ENCODE assay signal across 8 mouse cellular contexts in genomic region chr7:114020704-114021093, GRCm38 (mm10).
DNase-seq lines count a peak whose midpoint lies in the region; ATAC-seq and TF ChIP-seq lines count a peak whose summit lies in the region.

No protein-coding gene starts in this region.

- no peaks in the 10 kb centered on the region for H3K36me3 ChIP-seq in ES-Bruce4 (ENCODE audit: control insufficient read depth, insufficient read depth, low read length, poor library complexity, severe bottlenecking)
- no peaks in the 10 kb centered on the region for H3K36me3 ChIP-seq in forebrain, embryonic 12.5 days (replicated peaks)
- no peaks in the 10 kb centered on the region for H3K36me3 ChIP-seq in liver, postnatal 0 days (replicated peaks; ENCODE audit: insufficient read depth, low read length)
- H3K36me3 ChIP-seq in neural tube, embryonic 14.5 days (ENCODE audit: control insufficient read depth, insufficient read depth, low read length), result no peaks in the 10 kb centered on the region
- no peaks in the 10 kb centered on the region for H3K36me3 ChIP-seq in testis, adult 2 months (ENCODE audit: control insufficient read depth, insufficient read depth, low read length)

- TF ChIP-seq CTCF in ES-Bruce4 (IDR thresholded peaks at IDR 0.05; ENCODE audit: low read depth, low read length), result peak; percentile 67
- TF ChIP-seq CTCF in liver, postnatal 0 days (IDR thresholded peaks at IDR 0.05; ENCODE audit: low read depth), result peak; percentile 90
- peak; percentile 70; the same call in 1 of the 2 replicates for TF ChIP-seq CTCF in testis, adult 2 months (IDR thresholded peaks at IDR 0.05; ENCODE audit: control insufficient read depth, insufficient read depth, insufficient replicate concordance, low read depth, low read length)

- H3K4me3 ChIP-seq in ES-Bruce4 (ENCODE audit: low read depth, low read length), result no peak overlapping the region
- H3K4me3 ChIP-seq in forebrain, embryonic 12.5 days (replicated peaks), result peak overlapping the region; percentile 35
- H3K4me3 ChIP-seq in liver, postnatal 0 days (ENCODE audit: low read depth, low read length), result peak overlapping the region; percentile 53
- peak overlapping the region; percentile 5; the same call in 1 of the 2 replicates for H3K4me3 ChIP-seq in neural tube, embryonic 14.5 days (ENCODE audit: low read depth, low read length)
- H3K4me3 ChIP-seq in testis, adult 2 months (ENCODE audit: control insufficient read depth, low read depth, low read length), result peak overlapping the region; percentile 79

- peak overlapping the region; percentile 52 for H3K4me2 ChIP-seq in forebrain, embryonic 12.5 days
- peak overlapping the region; percentile 70 for H3K4me2 ChIP-seq in liver, postnatal 0 days (ENCODE audit: low read depth, low read length)
- H3K4me2 ChIP-seq in neural tube, embryonic 14.5 days (ENCODE audit: low read depth, low read length), result peak overlapping the region; percentile 35

- no peaks in the 10 kb centered on the region for H3K9me3 ChIP-seq in ES-Bruce4 (replicated peaks; ENCODE audit: control insufficient read depth, insufficient read depth, low read length, poor library complexity, severe bottlenecking)
- no peaks in the 10 kb centered on the region for H3K9me3 ChIP-seq in forebrain, embryonic 12.5 days
- H3K9me3 ChIP-seq in liver, postnatal 0 days (ENCODE audit: low read length), result no peaks in the 10 kb centered on the region
- no peaks in the 10 kb centered on the region for H3K9me3 ChIP-seq in neural tube, embryonic 14.5 days (ENCODE audit: control insufficient read depth, low read length)

- ATAC-seq in forebrain, embryonic 12.5 days (ENCODE audit: low FRiP score), result peak; percentile 74
- ATAC-seq in liver, postnatal 0 days, result no peak; the same call in 1 of the 2 replicates
- ATAC-seq in neural tube, embryonic 14.5 days (ENCODE audit: low read depth), result peak; percentile 24; the same call in 1 of the 2 replicates

- no peak for TF ChIP-seq POLR2A in ES-Bruce4 (IDR thresholded peaks at IDR 0.05; ENCODE audit: insufficient read depth, low read length)
- TF ChIP-seq POLR2A in testis, adult 2 months (IDR thresholded peaks at IDR 0.05; ENCODE audit: control insufficient read depth, low read depth, low read length), result no peak

- intact Hi-C loops in heart, postnatal 10 days (cut with DNase I), result loop anchor here (1.0 to 5.0 kb wide), 3 partner anchors 261 to 643 kb away; no protein-coding TSS in a partner anchor

- H3K27me3 ChIP-seq in ES-Bruce4 (ENCODE audit: control insufficient read depth, insufficient read depth, low read length, poor library complexity, severe bottlenecking), result no peaks in the 10 kb centered on the region
- H3K27me3 ChIP-seq in forebrain, embryonic 12.5 days, result peaks cover 16% of the 10 kb centered on the region
- no peaks in the 10 kb centered on the region for H3K27me3 ChIP-seq in liver, postnatal 0 days (ENCODE audit: insufficient read depth, low read length)
- no peaks in the 10 kb centered on the region for H3K27me3 ChIP-seq in neural tube, embryonic 14.5 days (ENCODE audit: control insufficient read depth, insufficient read depth, low read length)
- no peaks in the 10 kb centered on the region for H3K27me3 ChIP-seq in testis, adult 2 months (ENCODE audit: control insufficient read depth, insufficient read depth, low read length)

- peak; percentile 63 for DNase-seq in c-Kit-positive CD71-positive TER-119-positive erythroid progenitor cells, embryonic 14.5 days (ENCODE audit: low spot score)
- peak; percentile 81 to 87 for DNase-seq in heart, postnatal 10 days
- peak; percentile 55 for DNase-seq in large intestine, adult 2 months (ENCODE audit: low read depth, low spot score)
- DNase-seq in liver, postnatal 0 days, result peak; percentile 73

- no peaks in the 10 kb centered on the region for H3K4me1 ChIP-seq in ES-Bruce4 (ENCODE audit: control insufficient read depth, insufficient read depth, low read length)
- H3K4me1 ChIP-seq in forebrain, embryonic 12.5 days, result peaks cover 13% of the 10 kb centered on the region
- H3K4me1 ChIP-seq in liver, postnatal 0 days (ENCODE audit: insufficient read depth), result peaks cover 3% of the 10 kb centered on the region; the same call in 1 of the 2 replicates
- no peaks in the 10 kb centered on the region for H3K4me1 ChIP-seq in neural tube, embryonic 14.5 days (ENCODE audit: control insufficient read depth, insufficient read depth, low read length)
- H3K4me1 ChIP-seq in testis, adult 2 months (ENCODE audit: control insufficient read depth, insufficient read depth, low read length), result no peaks in the 10 kb centered on the region; the same call in none of the 2 replicates

- H3K9ac ChIP-seq in ES-Bruce4 (ENCODE audit: low read depth, poor library complexity, severe bottlenecking), result no peak overlapping the region
- H3K9ac ChIP-seq in forebrain, embryonic 12.5 days, result 0 out of 2 replicates have a peak overlapping the region, but pooled peaks have one; percentile 9
- peak overlapping the region; percentile 45 for H3K9ac ChIP-seq in liver, postnatal 0 days (replicated peaks)
- no peak overlapping the region; the same call in 1 of the 2 replicates for H3K9ac ChIP-seq in neural tube, embryonic 14.5 days (replicated peaks; ENCODE audit: low read depth, low read length)

- H3K27ac ChIP-seq in ES-Bruce4 (ENCODE audit: insufficient read depth, low read length), result no peak overlapping the region
- no peak overlapping the region for H3K27ac ChIP-seq in forebrain, embryonic 12.5 days
- H3K27ac ChIP-seq in liver, postnatal 0 days (ENCODE audit: low read depth), result no peak overlapping the region
- no peak overlapping the region for H3K27ac ChIP-seq in neural tube, embryonic 14.5 days (ENCODE audit: low read depth, low read length)
- peak overlapping the region; percentile 57; the same call in 1 of the 2 replicates for H3K27ac ChIP-seq in testis, adult 2 months (ENCODE audit: control insufficient read depth, insufficient read depth, low read depth, low read length)

- no peak for TF ChIP-seq EP300 in ES-Bruce4 (IDR thresholded peaks at IDR 0.05; ENCODE audit: insufficient read depth, low read depth, low read length)
- no peak for TF ChIP-seq EP300 in liver, postnatal 0 days (IDR thresholded peaks at IDR 0.05; ENCODE audit: low read depth)

- WGBS in forebrain, embryonic 12.5 days, result 2% methylated on average over 11 of the region's 11 CpGs
- under 1% methylated on average over 11 of the region's 11 CpGs for whole genome bisulfite sequencing in large intestine, adult 2 months
- WGBS in liver, postnatal 0 days (ENCODE audit: insufficient replicate concordance), result under 1% methylated on average over 11 of the region's 11 CpGs
- WGBS in neural tube, embryonic 14.5 days, result 3% methylated on average over 11 of the region's 11 CpGs

Comparison
In these comparisons a context has a peak if more than half of its experiments do, and no peak if none do; other contexts are left out.
1. H3K9ac ChIP-seq: peak in forebrain, embryonic 12.5 days (single experiment) and liver, postnatal 0 days (single experiment); none in ES-Bruce4 (single experiment) and neural tube, embryonic 14.5 days (single experiment).
2. Peak in every context shown above with its lines, with median percentiles within 50 percentile points of each other: CTCF ChIP-seq, DNase-seq and H3K4me2 ChIP-seq.